Mouse (Mus musculus) ovary, postnatal 14 days (tissue): ENCODE results near the gene Vmn1r28.
"Not testable (repeated sequence)": the region's sequence is repeated elsewhere in the genome, so short reads cannot be mapped to it uniquely, and the experiment has no call there.

Experiments
- DNase-seq: peaks from one replicate; pipeline ENCODE4 v3.0.0; 2022; ENCODE audit warnings: low spot score

The Vmn1r28 gene

GRCm38 (mm10) chr6:58261737-58262136, at the start of gene Vmn1r28:
TSS of gene Vmn1r28 (plus strand) at chr6:58262037.
- no peak for DNase-seq

- no peak for DNase-seq
These were observed 45.7 kb upstream of the Vmn1r28 start for GRCm38 (mm10) chr6:58216119-58216518.

- no peak for DNase-seq
These were observed 43.1 kb upstream of the Vmn1r28 start, which contains the start of gene Vmn1r27 for GRCm38 (mm10) chr6:58218721-58219120. TSS of gene Vmn1r27 (minus strand) at chr6:58218821.

GRCm38 (mm10) chr6:58279661-58280060, 17.8 kb downstream of the Vmn1r28 start:
- DNase-seq = not testable (repeated sequence)

- no peak for DNase-seq
These were observed 30.4 kb downstream of the Vmn1r28 start for GRCm38 (mm10) chr6:58292201-58292600.

GRCm38 (mm10) chr6:58298511-58298910, 36.7 kb downstream of the Vmn1r28 start:
- not testable (repeated sequence) for DNase-seq

- DNase-seq = no peak
These were observed 39.4 kb downstream of the Vmn1r28 start, which contains the start of gene Vmn1r29 for GRCm38 (mm10) chr6:58301249-58301648. TSS of gene Vmn1r29 (plus strand) at chr6:58301549.
